Mouse (Mus musculus) lung, adult 18-20 months (tissue): ENCODE measurements around the gene F3.

Experiments used
- DNase-seq, 2 experiments: peaks; one replicate each; pipeline ENCODE4 v3.0.0; 2022; ENCODE audit warnings: mixed read lengths in 2 of 2

The F3 gene

DNA sequence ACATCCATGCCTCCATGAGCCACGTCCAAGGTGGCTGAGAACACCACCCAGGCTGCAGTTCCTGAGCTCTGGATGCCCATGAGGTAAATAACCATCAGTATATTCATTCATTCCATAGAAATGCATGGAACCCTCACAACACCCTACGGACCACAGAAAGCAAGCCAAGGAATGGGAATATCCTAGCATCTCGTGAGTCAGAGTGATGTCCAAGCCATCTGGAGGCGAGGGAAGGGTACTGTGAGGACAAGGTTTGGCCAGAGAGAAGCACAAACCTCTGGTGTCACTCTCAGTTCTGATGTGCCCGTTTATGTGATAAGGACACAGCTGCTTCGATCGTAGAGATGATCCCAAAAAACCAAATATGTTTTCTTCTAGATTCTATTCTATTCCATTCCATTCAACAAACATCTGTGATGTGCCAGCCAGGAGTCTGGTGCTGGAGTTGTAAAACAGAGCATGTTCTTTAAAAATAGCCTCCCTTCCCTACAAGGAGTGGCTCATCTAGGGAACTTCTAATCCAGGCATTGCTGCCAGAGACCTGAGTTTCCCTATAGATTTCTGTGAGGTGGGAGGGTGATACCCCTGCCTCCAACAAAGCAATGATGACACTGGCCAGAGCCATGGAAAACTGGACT lies 12.3 kb upstream of the F3 start:
- DNase-seq: no peak

DNA sequence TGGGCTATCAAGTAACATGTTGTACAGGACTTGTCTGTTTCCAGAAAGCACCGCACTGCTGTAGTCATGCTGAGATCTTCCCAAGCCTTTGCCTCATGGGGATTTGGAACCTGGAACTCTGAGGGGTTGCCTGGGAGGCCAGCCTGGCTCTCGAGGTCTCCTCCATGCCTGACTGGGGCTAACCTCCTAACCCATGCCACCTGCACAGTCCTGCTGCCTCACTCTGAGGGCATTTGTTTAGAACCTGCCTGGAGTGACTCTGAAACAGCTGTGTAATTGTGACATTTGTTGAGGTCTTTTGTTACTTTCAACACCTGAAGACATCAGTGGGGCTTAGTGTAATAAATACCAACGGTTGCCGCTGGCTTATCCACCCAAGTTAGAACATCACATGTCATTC lies 11.1 kb upstream of the F3 start:
- no peak for DNase-seq

DNA sequence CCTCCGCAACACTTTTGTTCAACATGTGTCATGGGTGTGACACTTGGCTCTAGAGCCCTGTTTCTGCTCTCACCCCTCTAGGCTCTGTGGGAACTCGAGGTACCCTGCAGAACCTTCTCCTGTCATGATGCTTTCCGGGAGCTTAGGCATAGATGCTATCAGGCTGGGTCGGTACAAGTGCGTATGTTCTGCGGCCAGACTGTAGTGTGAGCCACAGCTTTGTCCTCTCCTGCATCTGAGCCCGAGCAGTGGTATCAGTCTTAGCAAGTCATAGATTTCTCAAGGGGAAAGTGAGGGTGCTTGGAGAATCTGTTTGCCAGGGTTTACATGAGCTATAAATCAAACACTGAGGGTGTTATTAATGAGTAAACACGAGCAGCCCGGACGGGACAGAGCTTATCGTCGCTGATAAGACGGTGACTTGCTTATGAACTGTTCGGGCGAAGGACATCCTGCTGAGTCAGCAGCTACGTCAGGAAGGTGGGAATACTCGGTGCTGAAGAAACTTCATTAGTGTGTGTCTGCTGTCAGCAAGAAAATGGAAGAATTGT lies 10.1 kb upstream of the F3 start:
- DNase-seq: no peak

DNA sequence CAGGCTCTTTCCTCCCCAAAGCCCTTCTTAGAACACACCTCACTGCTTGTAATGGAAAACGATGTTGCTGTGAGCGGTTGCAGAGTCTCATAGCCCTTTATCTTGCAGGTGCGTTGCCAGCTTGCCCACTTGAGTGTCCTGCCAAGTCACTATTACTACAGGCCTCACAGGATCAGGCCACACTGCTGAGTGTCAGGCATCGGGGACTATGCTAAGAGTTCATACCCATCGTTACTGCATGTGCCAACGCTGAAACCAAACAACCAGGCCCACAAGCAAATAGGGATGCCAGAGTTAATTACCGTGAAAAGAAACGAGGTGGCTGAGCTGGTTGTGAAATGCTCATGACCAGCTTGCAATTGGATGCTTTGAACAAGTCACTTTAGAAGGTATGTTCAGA lies 9.5 kb upstream of the F3 start:
- peak in 1 of 2 experiments; percentile 43 for DNase-seq

DNA sequence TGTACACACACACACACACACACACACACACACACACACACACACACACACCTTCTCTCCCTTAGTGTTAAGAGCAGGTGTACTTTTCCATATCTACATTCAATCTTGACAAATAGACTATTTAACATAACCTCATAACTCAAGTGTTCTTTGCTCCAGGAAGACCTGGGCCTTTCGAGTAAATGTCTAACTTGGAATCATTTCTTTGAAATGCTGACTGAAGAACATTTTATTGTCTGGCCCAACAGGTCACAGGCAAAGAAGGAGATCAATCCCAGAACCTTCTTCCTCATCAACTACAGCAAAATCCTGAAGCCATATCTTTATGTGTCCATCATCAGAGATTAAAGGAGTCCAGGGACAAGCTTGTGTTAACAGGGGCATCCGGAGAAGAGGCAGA lies 8.9 kb upstream of the F3 start:
- no peak for DNase-seq

DNA sequence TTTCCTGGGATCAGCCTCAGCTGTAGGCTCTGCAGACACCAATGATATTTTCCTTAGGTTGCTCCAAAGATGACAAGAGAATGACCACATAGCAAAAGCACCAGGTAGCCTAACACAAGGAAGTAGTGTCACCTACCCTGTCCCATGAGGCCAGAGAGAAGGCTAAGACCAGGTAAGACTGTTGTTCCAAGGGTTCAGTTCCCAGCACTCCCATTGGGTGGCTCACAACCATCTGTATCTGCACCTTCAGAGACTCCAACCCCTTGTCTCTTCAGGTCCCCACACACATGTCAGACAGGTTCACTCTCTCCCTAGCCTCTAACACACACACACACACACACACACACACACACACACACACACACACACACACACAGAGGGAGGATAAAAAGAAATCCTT lies 8.0 kb upstream of the F3 start:
- no peak for DNase-seq

DNA sequence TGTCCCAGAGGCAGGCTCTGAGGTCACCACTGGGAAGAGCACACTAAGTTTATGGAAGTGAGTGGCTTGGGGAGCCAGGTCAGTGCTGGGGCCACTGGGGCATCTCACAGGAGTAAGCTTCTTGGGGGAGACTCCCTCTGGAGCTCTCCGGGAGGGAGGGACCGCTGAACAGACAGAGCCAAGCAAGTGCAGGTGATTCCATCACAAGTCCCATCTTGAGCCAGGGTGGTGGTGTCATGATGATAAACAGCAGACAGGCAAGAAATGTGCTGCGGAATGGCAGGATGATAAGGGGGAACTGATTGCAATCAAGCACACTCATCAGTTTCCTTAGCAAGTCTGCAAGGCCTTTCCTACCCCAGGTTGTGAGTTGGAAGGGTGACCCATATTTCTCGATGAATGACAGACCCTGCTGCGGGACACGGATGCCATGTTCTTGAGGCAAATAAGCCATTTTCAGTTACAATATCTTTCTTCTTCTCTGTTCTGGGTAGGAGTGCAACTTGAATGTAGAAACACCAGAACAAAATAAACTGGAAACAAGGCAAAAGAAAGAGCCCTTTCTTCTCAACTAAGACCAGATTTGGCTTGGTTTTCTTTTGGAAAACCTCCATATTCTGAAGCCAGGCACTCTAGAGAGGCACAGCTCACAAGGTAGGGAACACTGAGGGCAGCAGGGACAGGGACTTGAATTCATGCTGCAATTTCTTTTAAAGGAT lies 7.4 kb upstream of the F3 start:
- DNase-seq: no peak

DNA sequence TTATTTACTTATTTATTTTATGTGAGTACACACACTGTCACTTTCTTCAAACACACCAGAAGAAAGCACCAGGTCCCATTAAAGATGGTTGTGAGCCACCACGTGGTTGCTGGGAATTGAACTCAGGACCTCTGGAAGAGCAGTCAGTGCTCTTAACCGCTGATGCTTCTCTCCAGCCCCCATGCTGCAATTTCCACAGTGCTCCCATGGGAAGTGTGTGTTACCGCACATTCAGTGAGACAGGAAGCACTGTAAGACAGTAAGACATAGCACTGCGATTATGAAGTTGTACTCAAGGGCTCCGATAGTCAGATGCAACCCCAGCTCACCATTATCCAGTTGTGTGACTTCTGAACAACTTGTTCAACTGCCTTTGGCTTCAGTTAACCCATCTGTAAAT lies 6.9 kb upstream of the F3 start:
- DNase-seq: no peak

DNA sequence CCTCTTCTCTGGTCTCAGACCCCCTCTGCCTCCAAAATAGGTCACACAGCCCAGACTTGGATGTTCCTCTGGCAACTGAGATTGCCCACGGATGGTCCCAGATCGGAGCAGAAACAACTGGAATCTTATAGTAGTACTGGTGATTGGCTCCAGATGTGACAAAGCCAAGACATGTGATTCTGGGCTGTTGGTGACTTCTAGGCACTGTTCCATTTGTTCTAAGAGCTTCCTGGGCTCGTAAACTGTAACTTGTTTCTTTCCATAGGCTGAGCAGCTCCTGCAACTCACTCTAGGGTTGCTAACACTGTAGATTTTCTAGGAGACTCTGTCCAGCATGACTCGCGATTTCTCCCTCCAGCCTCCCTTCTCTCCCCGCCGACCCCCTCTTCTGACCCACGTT lies 4.7 kb upstream of the F3 start:
- DNase-seq: no peak

DNA sequence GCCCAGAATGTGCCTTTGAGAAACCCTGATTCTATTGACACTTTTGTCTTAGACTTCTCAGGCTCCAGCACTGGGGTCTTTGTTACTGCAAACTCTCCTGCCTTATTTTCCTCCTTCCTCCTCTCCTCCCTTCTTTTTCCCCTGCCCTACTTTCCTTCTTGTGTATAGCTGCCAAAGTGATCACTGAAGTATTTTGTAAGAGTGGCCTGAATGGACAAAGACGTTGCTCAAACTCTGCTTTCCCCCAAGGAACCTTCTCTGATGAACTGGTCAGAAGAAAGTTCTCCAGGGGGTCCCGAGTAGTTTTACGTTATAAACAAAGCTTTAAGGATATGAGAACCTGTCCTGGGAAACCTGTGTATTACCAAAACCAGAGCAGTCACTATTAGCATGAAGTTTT lies 3.6 kb upstream of the F3 start:
- DNase-seq: no peak

DNA sequence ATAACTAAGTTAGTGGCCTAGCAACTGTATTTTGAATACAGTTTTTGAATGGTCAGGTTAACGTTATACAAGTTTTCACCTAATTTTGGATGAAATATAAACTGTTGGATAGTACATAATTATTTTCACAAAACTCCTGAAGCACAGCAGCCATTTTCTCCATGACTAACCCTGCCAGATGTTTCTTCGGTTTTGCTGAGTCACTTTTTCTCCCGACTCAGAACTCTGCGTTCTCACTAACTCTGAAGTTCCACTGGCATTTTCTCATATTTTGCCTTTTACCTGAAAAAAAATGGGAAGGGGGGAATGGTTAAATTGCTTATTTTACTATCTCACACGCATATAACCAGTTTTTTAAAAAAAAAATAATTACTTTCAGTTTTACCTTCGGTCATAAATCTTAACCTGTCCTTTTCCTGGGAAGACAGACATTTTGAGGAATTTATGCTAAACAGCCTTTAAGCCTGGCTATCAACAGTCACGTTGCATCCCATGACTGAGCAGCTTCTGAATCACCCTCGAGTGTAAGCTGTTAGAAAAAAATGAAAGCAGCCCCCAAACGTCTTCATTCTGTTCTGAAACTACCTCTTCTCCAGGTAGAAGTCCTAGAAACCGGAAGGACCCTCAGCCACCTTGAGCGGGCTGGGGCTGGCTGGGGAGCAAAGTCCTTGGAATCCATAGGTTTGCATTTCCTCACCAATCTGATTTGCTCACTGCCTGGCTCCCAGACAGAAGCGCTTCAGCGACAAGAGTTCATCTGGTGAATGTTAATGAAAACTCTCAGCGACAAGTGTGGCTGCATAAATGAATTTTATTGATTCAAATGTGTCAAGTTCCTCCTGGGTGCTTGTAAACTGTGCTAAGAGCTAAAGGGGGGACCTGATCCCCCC lies 2.3 kb upstream of the F3 start:
- DNase-seq: no peak

DNA sequence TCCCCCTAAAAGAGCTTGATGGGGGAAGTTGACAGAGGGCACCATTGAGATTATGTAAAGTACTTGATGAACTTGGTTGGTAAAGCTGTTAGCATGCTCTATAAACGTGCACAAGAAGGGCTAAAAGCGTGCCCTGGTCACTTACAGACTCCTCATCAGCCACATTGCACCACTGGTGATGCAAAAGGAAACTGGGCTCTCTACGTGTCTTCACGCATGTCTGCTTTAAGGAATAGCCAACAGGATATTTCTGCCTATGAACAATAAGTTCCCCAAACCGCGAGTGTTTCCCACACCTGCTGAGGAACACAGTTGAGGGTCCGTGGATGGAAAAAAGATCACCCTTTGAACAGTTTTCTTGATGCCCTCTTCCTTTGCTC lies 1.7 kb upstream of the F3 start:
- DNase-seq: peak; percentile 23 to 48

DNA sequence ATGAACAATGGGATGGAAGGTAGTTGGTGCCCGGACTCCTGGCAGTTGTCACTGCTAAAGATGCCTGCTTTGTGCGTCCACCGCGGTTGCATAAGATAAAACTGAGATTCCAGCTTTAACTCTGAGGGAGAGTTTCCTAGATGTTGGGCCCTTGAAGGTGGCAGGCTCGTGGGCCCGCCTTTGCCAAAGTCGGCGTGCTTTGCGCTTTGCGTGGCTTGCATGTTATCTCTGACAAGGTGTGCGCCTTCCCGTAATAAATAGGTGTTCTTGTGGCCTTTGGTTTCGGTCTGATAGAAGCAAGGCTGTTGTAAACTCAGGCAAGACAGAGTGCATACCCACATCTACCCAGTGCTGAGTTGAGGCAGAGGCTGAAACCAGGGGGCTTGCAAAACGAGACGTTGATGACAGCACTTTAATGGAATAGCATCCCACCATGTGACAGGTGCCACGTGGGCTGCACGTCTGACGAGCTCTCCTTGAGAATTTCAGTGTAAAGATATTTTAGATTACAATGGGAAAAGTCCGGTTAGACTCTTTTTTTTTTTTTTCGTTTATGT lies 709 bp downstream of the F3 start:
- DNase-seq: no peak

DNA sequence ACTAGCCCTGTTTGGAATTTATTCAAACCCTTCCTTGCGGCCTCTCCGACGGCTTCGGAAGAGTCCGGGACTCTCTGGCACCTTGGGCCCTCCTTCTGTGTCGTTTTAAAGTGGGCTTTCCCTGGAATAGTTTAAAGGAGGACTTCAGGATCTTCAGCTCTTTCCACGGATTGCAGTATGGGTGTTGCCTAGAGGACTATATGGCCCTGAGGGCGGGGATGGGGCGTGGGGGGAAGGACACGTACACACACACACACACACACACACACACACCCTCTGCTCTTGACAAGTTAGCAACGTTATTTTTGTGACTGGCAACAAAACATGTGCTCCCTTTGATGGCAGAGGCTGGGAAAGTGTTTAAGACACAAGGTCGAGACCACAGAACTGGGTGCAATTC lies 1.2 kb downstream of the F3 start:
- no peak for DNase-seq

DNA sequence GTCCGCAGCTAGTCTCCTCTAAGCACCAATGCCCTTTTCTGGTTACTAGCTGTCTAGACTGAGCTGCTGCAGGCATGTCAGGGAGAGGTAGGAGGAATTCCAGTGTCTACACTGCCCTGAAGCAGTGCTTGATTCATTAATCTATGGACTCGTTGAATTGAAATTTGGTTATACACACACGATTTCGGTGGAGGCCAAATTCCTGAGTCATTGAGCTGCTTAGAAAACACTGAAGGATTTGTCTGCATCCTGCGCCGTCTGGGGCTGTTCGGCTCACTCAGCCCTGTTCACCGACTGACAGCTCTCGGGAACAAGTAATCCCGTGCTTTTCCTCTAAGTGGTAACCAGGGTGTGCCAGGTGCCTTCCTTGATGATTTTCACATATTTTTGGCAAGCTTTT lies 2.3 kb downstream of the F3 start:
- no peak for DNase-seq

DNA sequence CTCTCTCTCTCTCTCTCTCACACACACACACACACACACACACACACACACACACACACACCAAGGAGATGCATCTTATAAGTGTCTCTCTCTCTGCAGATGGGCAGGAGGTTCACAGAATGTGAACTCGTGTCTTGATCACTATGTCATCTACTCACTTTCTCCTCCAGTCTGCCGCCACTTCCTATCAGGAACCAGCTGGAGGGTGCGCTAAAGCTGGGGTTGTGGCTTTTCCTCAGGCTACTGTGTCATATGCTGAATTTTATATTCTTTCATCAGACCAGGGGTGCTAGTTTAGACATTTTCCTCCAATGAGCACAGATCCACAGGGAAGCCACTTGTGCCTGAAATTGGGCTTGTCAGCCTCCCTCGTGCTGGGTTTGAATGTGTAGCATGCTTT lies 6.3 kb downstream of the F3 start:
- DNase-seq: no peak

DNA sequence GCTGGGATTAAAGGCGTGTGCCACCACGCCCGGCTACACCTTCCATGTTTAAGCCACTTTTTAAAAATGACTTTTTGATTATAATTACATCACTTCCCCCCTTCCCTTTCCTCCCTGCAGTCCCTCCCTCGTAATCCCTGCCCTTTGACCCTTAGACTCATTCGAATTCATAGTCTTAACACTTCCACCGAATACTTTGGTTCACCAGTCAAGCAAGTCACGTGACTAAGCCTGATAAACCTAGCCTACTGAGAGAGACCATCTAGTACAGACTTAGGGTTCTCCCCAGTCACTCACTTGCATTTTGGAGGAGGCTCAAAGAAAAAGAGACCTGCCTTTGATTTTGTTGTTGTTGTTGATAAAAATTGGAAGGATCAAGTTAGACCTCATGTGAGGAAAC lies 12.2 kb downstream of the F3 start:
- DNase-seq: no peak

DNA sequence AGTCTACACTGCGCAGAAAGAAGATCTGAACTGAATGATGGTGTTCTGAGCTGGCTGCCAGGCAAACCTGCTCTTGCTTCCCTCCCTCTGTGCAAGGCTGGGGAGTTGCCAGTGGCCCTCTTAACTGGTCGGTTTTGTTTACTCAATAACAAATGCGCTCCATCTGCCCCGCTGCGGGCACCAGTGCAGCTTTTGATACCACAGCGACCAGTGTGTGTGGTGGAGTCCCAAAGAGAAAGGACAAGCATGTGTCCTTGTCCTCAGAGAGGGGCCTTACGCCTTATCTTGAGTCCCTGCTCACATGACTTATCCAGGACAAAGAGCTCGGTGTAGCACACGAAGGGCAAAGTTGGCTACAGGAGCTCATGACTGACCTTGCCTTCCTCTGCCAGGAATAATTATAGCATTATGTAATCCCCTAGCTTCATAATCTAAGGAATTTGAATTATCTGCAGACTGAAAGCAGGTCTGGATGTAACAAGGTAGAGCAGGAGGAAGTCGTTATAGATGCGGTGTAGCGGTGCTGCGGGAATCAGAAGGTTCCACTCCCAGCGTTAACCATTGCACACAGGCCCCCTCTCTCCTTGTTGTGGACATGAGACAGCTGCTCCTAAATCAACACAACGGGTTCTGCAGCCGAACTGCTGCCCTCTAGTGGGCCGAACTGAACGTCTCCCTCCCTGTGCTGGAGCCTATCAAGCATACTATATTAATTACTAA lies 12.8 kb downstream of the F3 start:
- DNase-seq: peak; percentile 74 to 80

DNA sequence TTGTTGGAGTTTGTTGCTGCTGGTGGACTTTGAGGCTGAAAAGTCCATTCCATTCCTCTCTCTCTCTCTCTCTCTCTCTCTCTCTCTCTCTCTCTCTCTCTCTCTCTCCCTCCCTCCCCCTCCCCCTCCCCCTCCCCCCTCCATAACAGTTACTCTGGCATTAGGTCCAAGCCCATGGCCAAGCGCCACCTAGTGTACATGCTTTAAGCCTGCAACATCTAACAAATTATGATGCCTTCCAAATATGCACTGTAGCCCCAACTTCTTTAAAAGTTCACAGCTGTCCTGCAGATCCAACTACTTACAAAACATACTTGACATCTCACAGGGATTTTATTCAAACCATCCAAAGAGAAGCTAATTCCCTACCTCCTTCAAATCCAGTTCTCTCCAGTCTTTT lies 14.1 kb downstream of the F3 start:
- DNase-seq: no peak

DNA sequence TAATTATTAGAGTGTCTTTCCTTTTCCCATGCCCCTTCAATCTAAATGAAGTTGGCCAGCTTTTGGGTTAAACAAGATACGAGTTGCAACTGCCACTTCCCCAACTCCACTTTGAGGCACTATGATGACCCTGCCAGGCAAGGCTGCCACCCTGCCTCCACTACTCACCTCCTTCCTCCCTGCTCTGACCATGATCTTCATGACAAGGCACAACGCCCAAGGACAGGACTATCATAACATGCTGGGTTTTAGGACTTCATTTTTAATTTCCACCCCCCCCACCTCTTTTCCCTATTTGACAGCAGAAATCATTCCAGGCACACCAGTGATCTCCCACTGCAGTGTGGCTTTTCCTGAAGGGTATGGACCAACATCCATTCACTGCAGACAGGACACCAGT lies 14.6 kb downstream of the F3 start:
- DNase-seq: no peak

DNA sequence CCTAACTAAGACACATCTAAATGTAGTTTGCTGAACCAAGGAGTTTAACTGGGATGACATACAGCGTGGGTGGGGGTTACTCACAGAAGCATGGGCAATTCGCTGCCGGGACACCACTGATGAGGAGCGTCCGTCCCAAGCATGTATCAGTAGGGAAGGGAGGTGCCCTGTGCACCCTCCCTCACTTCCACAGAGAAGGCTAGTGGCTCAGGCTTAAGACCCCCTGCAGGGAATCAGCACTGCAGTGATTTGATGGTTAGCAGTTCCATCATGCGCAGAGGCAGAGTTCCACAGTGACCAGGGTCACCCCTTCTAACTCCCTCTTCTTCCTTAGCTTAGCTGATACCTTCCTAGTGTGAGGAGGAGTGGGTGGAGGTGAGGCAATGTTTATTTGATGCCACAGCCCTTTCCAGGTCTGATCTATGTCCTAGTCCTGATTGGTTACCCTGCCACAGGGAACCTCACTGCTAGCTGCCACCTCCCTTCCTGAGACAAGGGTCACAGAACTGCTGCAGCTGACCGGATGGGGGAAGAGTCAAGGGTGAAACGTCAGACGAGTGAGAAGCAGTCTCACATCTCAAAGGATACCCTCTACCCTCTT lies 15.5 kb downstream of the F3 start:
- DNase-seq: no peak

DNA sequence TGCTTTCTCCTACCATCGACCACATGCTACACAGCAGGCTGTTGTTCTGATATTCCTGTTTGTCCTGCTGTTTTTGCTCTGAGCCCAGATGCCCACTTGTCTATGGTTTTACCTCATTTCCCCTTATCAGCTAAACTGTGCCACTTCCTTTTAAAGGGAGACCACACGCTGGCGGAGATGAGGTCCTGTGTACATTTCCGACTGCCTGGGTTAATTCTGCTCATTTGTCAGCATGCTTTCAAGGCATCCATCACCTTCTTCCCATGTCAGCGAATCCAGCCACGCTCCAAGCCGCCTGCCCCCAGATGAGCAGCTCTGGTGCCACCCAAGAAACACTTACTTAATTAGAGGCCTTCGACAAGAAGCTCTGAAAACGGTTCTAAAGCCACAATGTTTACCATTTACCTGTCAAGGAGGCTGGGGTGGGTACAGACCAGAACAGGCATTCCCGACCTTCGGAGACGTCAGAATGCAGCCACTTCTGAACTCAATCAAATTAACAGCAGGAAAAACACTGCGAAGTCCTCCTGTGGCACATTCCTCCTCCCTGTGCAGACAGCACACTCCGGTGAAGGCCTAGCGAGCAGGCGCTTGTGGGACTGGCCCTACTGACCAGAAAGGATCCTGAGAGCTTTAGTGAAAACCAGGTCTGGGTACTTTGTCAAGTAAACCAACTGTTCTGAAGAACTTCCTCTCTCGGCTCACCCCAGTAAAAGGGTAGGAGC lies 16.3 kb downstream of the F3 start:
- DNase-seq: no peak
